Mouse (Mus musculus): Measurements from ENCODE around the gene Rph3al.

Rph3al gene

GRCm38 (mm10) chr11:75906556-75906955 lies 31.7 kb downstream of the Rph3al start:
- DNase-seq (ENCODE audit: low read depth), result no peak

GRCm38 (mm10) chr11:75904982-75905381 lies 33.2 kb downstream of the Rph3al start:
- DNase-seq (ENCODE audit: low read depth), result no peak

GRCm38 (mm10) chr11:75904501-75904900 lies 33.7 kb downstream of the Rph3al start:
- DNase-seq (ENCODE audit: low read depth), result no peak

- DNase-seq (ENCODE audit: low read depth), result peak; percentile 50
Observed at GRCm38 (mm10) chr11:75903486-75903885, 34.7 kb downstream of the Rph3al start.

- no peak for DNase-seq (ENCODE audit: low read depth)
Observed at GRCm38 (mm10) chr11:75901339-75901738, 36.9 kb downstream of the Rph3al start.

GRCm38 (mm10) chr11:75899676-75900075 lies 38.6 kb downstream of the Rph3al start:
- DNase-seq (ENCODE audit: low read depth), result no peak

GRCm38 (mm10) chr11:75898532-75898931 lies 39.7 kb downstream of the Rph3al start:
- no peak for DNase-seq (ENCODE audit: low read depth)

GRCm38 (mm10) chr11:75894791-75895420 lies 43.3 kb downstream of the Rph3al start:
- no peak for DNase-seq (ENCODE audit: low read depth)

- no peak for DNase-seq (ENCODE audit: low read depth)
Observed at GRCm38 (mm10) chr11:75893956-75894355, 44.3 kb downstream of the Rph3al start.

GRCm38 (mm10) chr11:75887349-75887748 lies 50.9 kb downstream of the Rph3al start:
- no peak for DNase-seq (ENCODE audit: low read depth)

- DNase-seq (ENCODE audit: low read depth), result peak; percentile 35
Observed at GRCm38 (mm10) chr11:75881234-75881633, 57.0 kb downstream of the Rph3al start.

GRCm38 (mm10) chr11:75880064-75880463 lies 58.2 kb downstream of the Rph3al start:
- peak; percentile 72 for DNase-seq (ENCODE audit: low read depth)

GRCm38 (mm10) chr11:75878460-75878859 lies 59.8 kb downstream of the Rph3al start:
- no peak for DNase-seq (ENCODE audit: low read depth)

GRCm38 (mm10) chr11:75876043-75876780 lies 62.0 kb downstream of the Rph3al start:
- DNase-seq (ENCODE audit: low read depth), result no peak

- no peak for DNase-seq (ENCODE audit: low read depth)
Observed at GRCm38 (mm10) chr11:75871688-75872087, 66.5 kb downstream of the Rph3al start.

GRCm38 (mm10) chr11:75870947-75871346 lies 67.3 kb downstream of the Rph3al start:
- no peak for DNase-seq (ENCODE audit: low read depth)

GRCm38 (mm10) chr11:75870386-75870785 lies 67.8 kb downstream of the Rph3al start:
- no peak for DNase-seq (ENCODE audit: low read depth)

- no peak for DNase-seq (ENCODE audit: low read depth)
Observed at GRCm38 (mm10) chr11:75869898-75870297, 68.3 kb downstream of the Rph3al start.

GRCm38 (mm10) chr11:75866861-75867260 lies 71.4 kb downstream of the Rph3al start:
- no peak for DNase-seq (ENCODE audit: low read depth)

- no peak for DNase-seq (ENCODE audit: low read depth)
Observed at GRCm38 (mm10) chr11:75865859-75866258, 72.4 kb downstream of the Rph3al start.

GRCm38 (mm10) chr11:75865253-75865619 lies 73.0 kb downstream of the Rph3al start:
- no peak for DNase-seq (ENCODE audit: low read depth)

- no peak for DNase-seq (ENCODE audit: low read depth)
Observed at GRCm38 (mm10) chr11:75864529-75865252, 73.5 kb downstream of the Rph3al start.

- DNase-seq (ENCODE audit: low read depth), result no peak
Observed at GRCm38 (mm10) chr11:75862466-75862865, 75.8 kb downstream of the Rph3al start.
